Mouse (Mus musculus): ENCODE measurements at regions not wholly inside any gene's neighbourhood (a gene's known extent, or its start where the extent isn't known, plus 50 kb on each side); places are given as distances from the start of the nearest gene placed in this dataset.

DNA sequence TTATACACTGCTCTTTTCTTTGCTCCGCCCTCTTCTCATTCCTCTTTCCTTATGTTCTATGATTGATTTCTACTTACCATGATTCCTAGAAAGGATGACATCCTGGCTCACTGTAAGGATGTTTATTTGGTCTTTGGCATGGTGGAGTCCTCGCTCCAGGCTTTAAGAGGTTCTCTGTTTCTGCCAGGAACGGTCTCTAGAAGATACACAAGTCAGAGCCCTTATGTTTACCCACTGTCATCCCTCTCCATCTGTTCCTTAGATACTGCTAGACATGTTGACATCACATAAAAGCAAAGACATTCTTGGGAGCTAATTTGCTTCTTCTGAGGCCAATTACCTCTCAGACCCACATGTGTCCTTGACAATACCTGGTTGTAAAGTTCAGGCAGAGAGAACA lies 552.9 kb downstream of the Gm16223 start:
- DNase-seq (ENCODE audit: low spot score in 2 of 2) = no peak

- no peak for DNase-seq (ENCODE audit: low spot score in 2 of 2)
Measured at GRCm38 (mm10) chr5:42636162-42636823, 568.5 kb downstream of the Gm16223 start.

DNA sequence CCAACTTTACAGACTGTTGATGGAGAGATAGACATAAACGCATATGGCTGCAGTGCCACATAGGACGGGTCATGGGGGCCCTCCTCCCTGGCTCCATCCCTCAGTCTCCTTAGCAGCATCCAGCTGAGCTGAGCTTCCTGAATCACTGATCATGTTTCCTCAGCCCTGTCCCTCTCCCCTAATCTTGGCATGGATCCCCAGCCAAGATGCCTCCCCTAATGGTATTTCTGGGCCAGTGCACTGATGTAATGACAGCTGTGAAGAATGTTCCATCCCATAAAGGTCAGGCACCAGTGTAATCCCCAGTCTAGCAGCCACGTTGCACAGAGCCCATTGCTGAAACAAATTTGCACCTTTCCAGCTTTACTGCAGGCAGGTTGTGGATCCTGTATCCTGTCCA lies 576.5 kb upstream of the Cpeb2 start:
- DNase-seq (ENCODE audit: low spot score in 2 of 2) = no peak

DNA sequence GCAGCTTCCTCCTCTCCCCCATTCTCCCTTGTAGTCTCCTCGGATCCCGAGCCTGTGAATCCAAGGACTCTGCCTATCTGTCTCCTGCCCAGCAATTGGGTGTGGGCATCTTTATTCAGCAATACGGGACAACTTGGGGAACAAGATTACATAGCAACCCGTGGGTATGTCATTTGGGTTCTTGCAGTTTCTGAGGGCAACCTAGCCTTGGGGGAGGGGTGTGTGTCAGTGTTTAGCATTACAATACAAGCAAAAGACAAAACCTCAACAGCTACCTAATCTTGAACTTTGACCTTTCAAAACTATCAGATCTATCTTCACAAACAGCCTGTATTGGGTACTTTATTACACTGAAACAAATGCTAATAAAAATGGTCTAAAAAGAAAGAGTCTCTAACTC lies 573.0 kb upstream of the Cpeb2 start:
- no peak for DNase-seq (ENCODE audit: low spot score in 2 of 2)

DNA sequence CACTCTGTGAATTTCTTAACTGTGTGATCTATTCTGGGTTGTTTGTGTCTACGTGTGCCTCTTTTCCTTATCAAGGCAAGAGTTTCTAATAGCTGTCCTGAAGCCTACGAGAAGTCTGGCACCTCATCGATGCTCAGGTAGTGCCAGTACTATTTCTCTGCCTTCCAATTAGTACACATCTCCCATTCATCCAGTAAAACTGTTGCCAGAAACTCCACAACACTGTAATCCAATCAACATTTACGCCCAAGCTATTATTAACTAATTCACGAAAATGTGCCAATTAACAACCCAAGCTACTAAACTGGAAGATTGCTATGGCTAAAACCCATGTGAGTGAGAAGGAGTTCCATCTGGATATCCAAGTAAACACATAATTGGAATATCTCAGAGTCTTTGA lies 553.4 kb upstream of the Cpeb2 start:
- DNase-seq (ENCODE audit: low spot score in 2 of 2) = no peak

DNA sequence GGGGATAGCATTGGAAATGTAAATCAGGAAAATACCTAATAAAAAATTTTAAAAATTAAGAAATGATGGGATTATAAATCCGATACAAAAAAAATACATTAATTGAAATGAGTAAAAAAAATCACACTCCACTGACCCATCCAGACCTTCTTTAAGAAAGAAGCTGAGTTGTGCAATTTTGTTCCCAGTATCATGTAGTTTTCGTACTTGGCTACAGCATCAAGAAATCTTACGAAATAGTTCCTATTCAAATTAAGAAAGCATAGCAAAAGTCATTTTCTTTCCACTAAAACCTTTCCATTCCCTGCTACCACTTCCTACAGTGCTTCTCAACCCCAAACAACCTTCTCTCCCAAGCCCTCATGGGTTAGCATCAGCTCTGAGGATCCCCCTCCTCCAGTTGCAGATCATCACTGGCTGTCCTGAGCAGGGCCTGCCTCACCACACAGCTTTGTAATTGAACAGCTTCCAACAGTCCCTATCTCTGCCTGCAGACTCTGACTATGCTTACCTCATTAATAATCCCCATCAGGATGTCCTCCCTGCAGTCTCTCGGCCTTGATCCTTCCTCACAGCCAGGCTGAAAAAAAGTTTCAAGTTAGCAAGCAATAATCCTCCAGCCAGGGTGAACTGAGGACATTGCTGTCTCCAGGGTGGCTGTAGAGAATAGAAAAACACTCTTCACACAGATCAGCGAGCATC lies 547.5 kb upstream of the Cpeb2 start:
- DNase-seq (ENCODE audit: low spot score in 2 of 2) = peak in 1 of 2 experiments; percentile 5

DNA sequence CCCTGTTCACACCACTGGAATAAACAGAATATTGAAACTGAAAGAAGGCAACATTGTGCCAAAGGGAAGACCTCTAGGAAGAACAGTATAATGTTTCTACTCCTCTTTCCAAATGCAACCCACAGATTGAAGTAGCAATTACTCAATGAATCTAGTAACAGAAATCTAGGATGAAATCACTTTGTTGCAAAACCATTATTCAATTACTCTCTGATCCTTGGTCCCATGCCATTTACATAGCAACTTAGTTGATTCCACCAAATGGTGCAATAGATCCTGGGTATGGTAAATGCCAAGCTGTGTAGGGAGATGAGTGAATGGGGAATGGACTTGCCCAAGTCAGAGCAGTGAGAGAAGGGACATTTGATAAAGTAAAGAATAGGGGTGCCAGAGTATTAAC lies 545.8 kb upstream of the Cpeb2 start:
- DNase-seq (ENCODE audit: low spot score in 2 of 2) = no peak

All from adrenal gland, postnatal 4 days (tissue).